Mouse (Mus musculus) neural tube, embryonic 15.5 days (tissue): ENCODE results near the gene Tbc1d21. TPM values are rescaled to one million over a fixed set of nuclear protein-coding genes. Genes with fewer than 3 reads are reported as not detected.

Experiments used
- ATAC-seq: fragments of 200-750 bp; cut with Nextera tagmentation; 2 replicates; pipeline ENCODE4 v1.8.0; 2017; ENCODE audit warnings: mild to moderate bottlenecking, moderate TSS enrichment, moderate library complexity; ENCODE audit not compliant: low FRiP score
- H3K27ac ChIP-seq: fragments of 300-500 bp; sonication (generic); replicated peaks from 2 replicates; pipeline ENCODE4 v1.5.1; 2015; ENCODE audit warnings: mild to moderate bottlenecking, inconsistent platforms
- H3K27me3 ChIP-seq: fragments of 300-500 bp; sonication (generic); replicated peaks from 2 replicates; pipeline ENCODE4 v1.6.1; 2015; ENCODE audit warnings: inconsistent platforms
- H3K36me3 ChIP-seq: fragments of 300-500 bp; sonication (generic); 2 replicates; pipeline ENCODE4 v1.6.1; 2015; ENCODE audit warnings: inconsistent platforms
- H3K4me1 ChIP-seq: fragments of 300-500 bp; sonication (generic); 2 replicates; pipeline ENCODE4 v1.6.1; 2015; ENCODE audit warnings: inconsistent platforms
- H3K4me2 ChIP-seq: fragments of 300-500 bp; sonication (generic); 2 replicates; pipeline ENCODE4 v1.6.1; 2015; ENCODE audit warnings: inconsistent platforms, mild to moderate bottlenecking, moderate library complexity
- H3K4me3 ChIP-seq: fragments of 300-500 bp; sonication (generic); replicated peaks from 2 replicates; pipeline ENCODE4 v1.5.1; 2015; ENCODE audit warnings: mild to moderate bottlenecking, inconsistent platforms
- H3K9ac ChIP-seq: fragments of 300-500 bp; sonication (generic); replicated peaks from 2 replicates; pipeline ENCODE4 v1.6.1; 2015; ENCODE audit warnings: mild to moderate bottlenecking, inconsistent platforms
- H3K9me3 ChIP-seq: fragments of 300-500 bp; sonication (generic); replicated peaks from 2 replicates; pipeline ENCODE4 v1.6.1; 2016; ENCODE audit warnings: inconsistent platforms
- WGBS: fragments of 180-500 bp; shearing (Covaris S2); methylation state at CpG from one replicate; pipeline ENCODE4 v1.1.7; 2015; ENCODE audit warnings: mixed read lengths; 5-methylcytosine and 5-hydroxymethylcytosine counted together
- polyA plus RNA-seq: library from polyadenylated mRNA; unstranded; fragments of >200 nt; fragmentation: Nextera tagmentation; extraction: Ambion mirVana; gene quantifications from 2 replicates; pipeline ENCODE4 v1.2.1, GENCODE M21; 2015

The Tbc1d21 gene
- polyA plus RNA-seq, 1 experiment from 2014 or later, result not detected

DNA sequence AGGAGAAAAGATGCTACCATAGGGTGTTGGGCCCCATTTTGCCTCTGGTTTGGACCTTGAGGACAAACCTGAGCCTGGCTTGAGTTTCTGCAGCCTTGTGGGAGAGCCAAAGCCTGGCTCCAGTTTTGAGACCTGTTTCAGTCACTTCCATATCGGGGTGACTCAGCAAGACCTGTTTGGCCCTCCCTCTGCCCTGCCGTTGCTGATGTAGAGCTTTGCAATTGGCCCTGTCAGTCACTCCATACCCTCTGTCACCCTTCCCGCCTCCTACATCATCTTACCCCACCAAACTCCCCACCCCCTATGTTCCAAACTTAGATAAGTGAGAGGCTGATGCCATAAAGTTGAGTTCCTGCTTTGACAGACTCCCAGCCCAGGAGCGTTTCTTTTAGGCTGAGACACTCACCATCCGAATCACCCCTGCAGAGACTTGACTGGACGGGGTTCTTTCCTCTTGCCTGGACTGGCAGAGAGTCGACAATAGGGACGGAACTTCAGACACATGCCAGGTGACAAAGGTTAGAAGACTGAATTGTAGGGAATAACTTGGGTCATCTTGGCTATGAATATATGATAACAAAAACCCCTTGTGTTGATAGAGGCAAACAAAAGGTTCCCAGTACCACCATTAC is 33.5 kb downstream of the Tbc1d21 start:
- ATAC-seq, result no peak
- Histone ChIP-seq H3K9me3 (no peaks in the 10 kb centered on the region), H3K4me3 (no peak overlapping the region), H3K4me1 (no peaks in the 10 kb centered on the region), H3K4me2 (no peak overlapping the region), H3K27me3 (no peaks in the 10 kb centered on the region), H3K27ac (no peak overlapping the region), H3K36me3 (no peaks in the 10 kb centered on the region), H3K9ac (no peak overlapping the region)
- 79% methylated on average over 8 of the region's 8 CpGs for WGBS

DNA sequence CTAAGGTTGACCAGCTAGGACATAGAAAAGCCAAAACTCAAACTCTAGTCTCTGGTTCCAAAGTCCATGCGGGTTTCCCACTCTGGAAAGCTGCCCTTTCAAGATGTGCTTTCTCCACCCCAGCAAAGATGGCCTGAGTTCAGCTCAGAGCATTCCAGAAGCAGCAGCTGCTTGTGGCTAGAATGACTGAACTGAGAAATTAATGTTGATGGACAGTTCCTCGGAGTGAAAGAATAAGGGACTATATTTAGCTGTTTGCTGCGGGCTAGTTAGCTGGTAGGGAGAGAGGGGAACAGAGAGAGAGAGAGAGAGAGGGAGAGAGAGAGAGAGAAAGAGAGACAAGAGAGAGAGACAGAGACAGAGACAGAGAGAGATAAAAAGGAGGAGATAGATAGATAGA is 39.0 kb downstream of the Tbc1d21 start:
- Histone ChIP-seq H3K27me3 (no peaks in the 10 kb centered on the region), H3K4me3 (no peak overlapping the region), H3K4me2 (no peak overlapping the region), H3K36me3 (no peaks in the 10 kb centered on the region), H3K9me3 (no peaks in the 10 kb centered on the region), H3K27ac (no peak overlapping the region), H3K4me1 (0 out of 2 replicates have a peak, but pooled peaks cover 3% of the 10 kb centered on the region), H3K9ac (no peak overlapping the region)
- ATAC-seq, result no peak
- WGBS, result 75% methylated on average over 3 of the region's 3 CpGs

DNA sequence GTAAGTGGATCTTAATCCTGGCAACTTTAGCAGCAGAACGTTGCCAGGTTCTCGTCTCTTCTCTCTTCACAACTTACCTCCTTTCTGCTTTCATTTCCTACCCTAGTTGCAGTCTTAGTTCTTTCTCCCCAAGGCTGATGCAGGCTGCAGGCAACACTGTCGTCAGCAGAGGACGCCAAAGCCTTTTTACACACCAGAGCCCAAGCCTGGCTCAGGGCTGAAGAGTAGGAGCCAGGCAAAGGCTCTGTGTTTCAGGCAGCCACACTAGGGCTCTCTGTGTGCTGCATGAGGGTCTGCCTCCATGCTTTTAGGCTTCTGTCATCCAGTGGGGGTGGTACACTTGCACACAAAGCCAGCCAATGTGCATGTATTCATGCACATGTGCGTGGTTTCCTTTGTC is 40.0 kb downstream of the Tbc1d21 start:
- Histone ChIP-seq H3K4me1 (0 out of 2 replicates have a peak, but pooled peaks cover 3% of the 10 kb centered on the region), H3K27me3 (no peaks in the 10 kb centered on the region), H3K27ac (no peak overlapping the region), H3K9me3 (no peaks in the 10 kb centered on the region), H3K4me2 (no peak overlapping the region), H3K9ac (no peak overlapping the region), H3K36me3 (no peaks in the 10 kb centered on the region), H3K4me3 (no peak overlapping the region)
- 30% methylated on average over 5 of the region's 5 CpGs for WGBS
- ATAC-seq, result peak; percentile 88

DNA sequence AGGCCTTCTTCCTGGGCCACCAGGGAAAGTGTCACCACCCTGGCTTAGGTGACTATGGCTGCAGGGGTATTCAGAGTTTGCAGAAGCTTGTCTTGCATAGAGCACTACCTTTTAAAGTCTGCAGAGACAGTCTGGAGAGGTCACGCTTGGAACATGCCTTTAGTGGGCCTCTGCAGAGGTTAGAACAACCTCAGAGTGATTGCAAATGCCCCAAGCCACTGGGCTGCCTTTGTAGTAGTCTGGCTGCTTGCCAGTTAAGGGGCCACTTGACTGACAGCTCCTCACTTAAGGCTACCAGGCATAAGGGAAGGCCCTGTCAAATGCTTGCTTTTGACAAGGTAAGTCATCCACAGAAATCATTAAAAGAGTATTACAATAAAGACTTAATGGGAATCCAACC is 42.9 kb downstream of the Tbc1d21 start:
- Histone ChIP-seq H3K4me3 (no peak overlapping the region), H3K4me2 (no peak overlapping the region), H3K4me1 (0 out of 2 replicates have a peak, but pooled peaks cover 3% of the 10 kb centered on the region), H3K9ac (no peak overlapping the region), H3K36me3 (no peaks in the 10 kb centered on the region), H3K27ac (no peak overlapping the region), H3K9me3 (no peaks in the 10 kb centered on the region), H3K27me3 (no peaks in the 10 kb centered on the region)
- no peak for ATAC-seq
- 54% methylated on average over 1 of the region's 1 CpGs for WGBS

DNA sequence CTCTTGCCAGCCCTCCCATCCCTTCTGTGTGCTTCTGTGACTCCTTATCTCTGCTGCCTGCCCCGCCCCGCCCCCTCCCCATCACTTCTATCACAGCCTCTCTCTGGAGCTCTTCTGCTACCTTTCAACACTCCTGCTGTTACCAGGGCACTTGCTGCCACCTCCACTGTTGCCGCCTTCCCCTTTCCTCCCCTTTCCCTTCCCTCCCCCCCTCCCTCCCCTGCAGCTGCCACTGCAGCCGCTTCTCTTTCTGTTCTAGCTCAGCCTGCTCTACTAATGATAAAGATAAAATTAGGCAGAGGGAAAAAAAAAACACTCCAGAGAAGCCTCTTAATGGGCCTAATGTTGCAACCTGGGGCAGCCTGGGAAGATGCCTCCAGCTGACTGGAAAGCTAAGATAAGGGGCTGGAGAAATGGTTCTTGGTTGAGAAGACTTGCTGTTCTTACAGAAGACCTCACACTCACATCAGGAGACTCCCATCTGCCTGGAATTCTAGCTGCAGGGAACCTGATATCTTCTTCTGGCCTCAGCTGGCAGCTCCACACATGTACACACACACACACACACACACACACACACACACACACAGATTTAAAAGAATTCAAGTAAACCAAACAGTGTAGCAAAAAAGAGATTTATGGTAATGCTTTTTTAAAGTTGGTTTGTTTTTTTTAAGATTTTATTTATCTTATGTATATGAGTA is 43.6 kb downstream of the Tbc1d21 start:
- Histone ChIP-seq H3K4me1 (0 out of 2 replicates have a peak, but pooled peaks cover 3% of the 10 kb centered on the region), H3K9me3 (no peaks in the 10 kb centered on the region), H3K4me3 (no peak overlapping the region), H3K36me3 (no peaks in the 10 kb centered on the region), H3K27me3 (no peaks in the 10 kb centered on the region), H3K9ac (no peak overlapping the region), H3K4me2 (no peak overlapping the region), H3K27ac (no peak overlapping the region)
- WGBS, result 16% methylated on average over 4 of the region's 4 CpGs
- ATAC-seq, result no peak

DNA sequence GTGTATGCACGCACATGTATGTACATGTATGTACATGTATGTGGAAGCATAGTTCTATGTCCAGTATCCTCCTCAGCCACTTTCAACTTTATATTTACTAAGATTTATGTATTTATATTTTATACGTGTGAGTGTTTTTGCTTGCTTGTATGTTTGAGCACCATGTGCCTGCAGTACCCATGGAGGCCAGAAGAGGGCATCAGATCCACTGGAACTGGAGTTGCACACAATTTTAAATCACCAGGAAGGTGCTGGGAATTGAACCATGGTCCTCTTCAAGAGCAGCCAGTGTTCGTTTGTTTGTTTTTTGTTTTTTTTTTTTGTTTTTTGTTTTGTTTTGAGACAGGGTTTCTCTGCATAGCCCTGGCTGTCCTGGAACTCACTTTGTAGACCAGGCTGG is 48.6 kb downstream of the Tbc1d21 start:
- Histone ChIP-seq H3K27me3 (no peaks in the 10 kb centered on the region), H3K27ac (no peak overlapping the region), H3K9ac (no peak overlapping the region), H3K4me1 (0 out of 2 replicates have a peak, but pooled peaks cover 2% of the 10 kb centered on the region), H3K36me3 (no peaks in the 10 kb centered on the region), H3K4me2 (no peak overlapping the region), H3K9me3 (no peaks in the 10 kb centered on the region), H3K4me3 (no peak overlapping the region)
- no peak for ATAC-seq
- 99% methylated on average over 3 of the region's 3 CpGs for WGBS

DNA sequence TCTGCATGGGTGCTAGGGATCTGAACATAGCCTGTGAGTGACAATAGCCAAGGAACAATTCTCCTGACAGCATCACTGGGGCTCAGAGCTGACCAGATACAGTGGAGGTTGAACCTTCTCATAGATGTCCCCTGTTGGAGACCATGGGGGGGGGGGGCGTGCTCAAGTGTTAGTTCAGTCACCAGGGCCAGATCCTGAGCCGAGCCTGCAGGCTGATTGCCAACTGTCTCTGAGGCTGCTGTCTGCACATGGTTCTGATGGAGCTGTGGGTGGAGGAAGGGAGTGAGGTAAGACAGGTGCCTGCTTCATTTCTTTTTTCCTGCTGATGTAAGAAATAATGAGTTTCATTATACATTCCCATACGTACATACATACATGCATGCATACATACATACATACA is 51.9 kb downstream of the Tbc1d21 start:
- no peak overlapping the region for H3K4me3 ChIP-seq
- no peaks in the 10 kb centered on the region for H3K36me3 ChIP-seq
- no peaks in the 10 kb centered on the region for H3K9me3 ChIP-seq
- H3K27ac ChIP-seq, result no peak overlapping the region
- H3K4me1 ChIP-seq, result peaks cover 22% of the 10 kb centered on the region
- H3K4me2 ChIP-seq, result no peak overlapping the region
- WGBS, result 97% methylated on average over 3 of the region's 3 CpGs
- ATAC-seq, result no peak
- no peaks in the 10 kb centered on the region for H3K27me3 ChIP-seq
- no peak overlapping the region for H3K9ac ChIP-seq

DNA sequence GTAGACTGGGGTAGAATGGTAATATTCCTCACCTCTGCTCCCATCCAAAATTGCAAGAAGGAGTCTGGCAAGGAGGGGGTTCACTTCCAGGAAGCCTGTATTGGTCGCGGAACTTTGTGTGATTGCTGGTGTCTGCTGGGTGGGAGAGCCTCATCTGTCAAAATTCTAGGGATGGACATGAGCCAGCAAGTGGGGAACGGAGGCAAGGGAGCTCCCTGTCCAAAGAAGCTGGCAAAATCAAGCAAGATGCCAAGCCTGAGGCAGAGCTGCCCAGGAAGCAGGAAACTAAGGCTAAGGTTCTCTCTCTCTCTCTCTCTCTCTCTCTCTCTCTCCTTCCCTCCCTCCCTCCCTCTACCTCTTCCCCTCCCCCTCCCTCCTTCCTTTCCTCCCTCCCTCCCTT is 52.9 kb downstream of the Tbc1d21 start:
- Histone ChIP-seq H3K4me1 (peaks cover 30% of the 10 kb centered on the region), H3K9ac (no peak overlapping the region), H3K4me3 (no peak overlapping the region), H3K9me3 (no peaks in the 10 kb centered on the region), H3K4me2 (no peak overlapping the region), H3K36me3 (no peaks in the 10 kb centered on the region), H3K27ac (no peak overlapping the region), H3K27me3 (peaks cover 9% of the 10 kb centered on the region)
- 61% methylated on average over 3 of the region's 3 CpGs for WGBS
- no peak for ATAC-seq

DNA sequence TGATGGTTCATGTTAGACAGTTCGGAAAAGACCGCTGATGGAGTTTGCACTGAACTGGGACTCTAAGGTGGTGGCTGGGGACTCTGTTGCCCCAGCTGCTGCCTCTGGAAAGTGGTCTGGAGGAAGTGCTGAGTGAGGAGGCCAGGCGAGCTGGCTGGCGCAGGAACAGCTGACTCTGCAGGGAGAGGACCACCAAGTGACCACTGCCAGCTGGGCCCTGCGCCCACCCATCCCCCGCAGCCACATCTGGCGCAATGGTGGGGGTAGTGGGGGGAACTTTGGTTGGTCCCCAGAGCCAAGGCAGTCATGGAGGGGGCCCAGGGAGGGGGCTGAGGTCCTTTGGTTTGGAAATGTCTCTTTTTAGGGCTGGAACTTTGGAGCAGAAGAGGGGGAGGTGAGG is 53.5 kb downstream of the Tbc1d21 start:
- 50% methylated on average over 7 of the region's 7 CpGs for WGBS
- Histone ChIP-seq H3K27ac (no peak overlapping the region), H3K36me3 (no peaks in the 10 kb centered on the region), H3K4me1 (peaks cover 36% of the 10 kb centered on the region), H3K27me3 (peaks cover 15% of the 10 kb centered on the region), H3K9ac (no peak overlapping the region), H3K4me2 (no peak overlapping the region), H3K9me3 (no peaks in the 10 kb centered on the region), H3K4me3 (no peak overlapping the region)
- no peak for ATAC-seq

DNA sequence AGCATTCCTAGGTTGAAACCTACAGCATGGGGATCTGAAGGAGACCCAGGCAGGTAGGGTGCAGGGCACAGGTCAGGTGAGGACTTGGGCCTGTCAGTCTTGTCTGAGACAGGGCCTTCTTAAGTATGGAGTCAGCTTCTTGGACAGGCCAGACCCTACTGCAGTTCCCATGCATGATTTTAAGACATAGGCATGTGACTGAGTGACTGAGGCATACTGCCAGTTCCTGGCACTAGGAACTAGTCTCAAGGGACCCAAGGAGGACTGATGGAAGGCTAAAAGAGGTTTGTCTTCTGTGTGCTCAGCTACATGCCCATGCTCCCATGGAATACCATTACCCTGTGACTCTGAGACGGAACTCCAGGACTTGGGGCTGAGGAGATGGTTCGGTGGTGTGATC is 54.4 kb downstream of the Tbc1d21 start:
- Histone ChIP-seq H3K4me2 (no peak overlapping the region), H3K4me3 (no peak overlapping the region), H3K27ac (no peak overlapping the region), H3K9me3 (no peaks in the 10 kb centered on the region), H3K4me1 (peaks cover 39% of the 10 kb centered on the region), H3K27me3 (peaks cover 23% of the 10 kb centered on the region), H3K36me3 (no peaks in the 10 kb centered on the region), H3K9ac (no peak overlapping the region)
- 94% methylated on average over 2 of the region's 2 CpGs for WGBS
- ATAC-seq, result no peak

DNA sequence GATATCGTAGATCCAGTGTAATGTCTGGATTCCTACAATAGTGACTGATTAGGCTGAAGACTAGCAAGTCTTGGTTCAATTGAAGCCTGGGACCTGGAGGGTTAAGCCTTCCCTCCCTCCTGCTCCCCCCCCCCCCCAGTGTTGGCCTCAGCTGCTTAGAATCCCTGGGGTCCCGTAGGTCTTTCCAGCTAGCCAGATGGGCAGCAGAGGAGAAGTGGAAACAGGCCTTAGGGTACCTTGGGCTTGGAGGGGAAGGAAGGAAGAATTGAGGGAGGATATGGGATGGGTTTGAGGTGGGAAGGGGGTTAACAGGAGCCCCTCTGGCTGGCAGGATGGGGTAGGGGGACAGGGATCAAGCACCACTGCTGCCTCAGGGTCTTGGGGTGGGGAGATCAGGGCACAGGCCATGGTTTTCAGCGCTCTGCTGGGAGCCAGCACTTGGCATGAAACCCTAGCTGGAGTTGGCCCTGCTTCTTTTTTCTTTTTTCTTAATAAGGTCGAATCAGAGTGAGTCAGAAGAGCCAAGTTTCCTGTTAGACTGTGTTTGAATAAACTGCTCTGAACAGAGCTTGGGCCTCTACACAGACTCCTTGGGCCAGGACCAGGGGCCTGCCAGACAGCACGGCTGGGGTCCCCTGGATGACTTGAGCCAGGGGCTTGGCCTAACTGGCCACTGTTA is 55.4 kb downstream of the Tbc1d21 start:
- Histone ChIP-seq H3K9ac (no peak overlapping the region), H3K4me2 (no peak overlapping the region), H3K9me3 (no peaks in the 10 kb centered on the region), H3K4me1 (peaks cover 43% of the 10 kb centered on the region), H3K4me3 (no peak overlapping the region), H3K36me3 (no peaks in the 10 kb centered on the region), H3K27me3 (peaks cover 23% of the 10 kb centered on the region), H3K27ac (0 out of 2 replicates have a peak overlapping the region, but pooled peaks have one; percentile 48)
- no peak for ATAC-seq
- WGBS, result 40% methylated on average over 5 of the region's 5 CpGs

DNA sequence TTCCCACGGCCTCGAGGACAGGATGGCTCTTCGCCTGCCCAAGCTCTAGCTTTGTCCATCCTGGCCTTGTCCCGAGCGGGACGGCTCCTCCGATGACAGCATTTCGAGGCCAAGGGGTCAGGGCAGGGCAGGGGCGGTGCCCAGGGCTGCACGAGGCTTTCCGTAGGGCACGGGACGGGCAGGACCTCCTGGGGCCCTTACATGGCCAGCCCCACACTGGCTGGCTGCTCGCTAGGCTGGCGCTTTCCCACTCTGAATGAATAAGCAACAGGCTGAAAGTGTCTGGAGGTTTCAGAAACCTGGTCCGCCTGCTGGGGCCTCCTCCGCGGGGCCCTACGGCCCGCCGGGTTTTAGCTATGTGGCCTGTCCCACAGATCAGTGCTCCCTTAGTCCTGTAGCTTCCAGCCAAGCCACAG is 57.3 kb downstream of the Tbc1d21 start, which contains the start of gene Loxl1:
Gene Loxl1, minus strand, starts transcription at position 243 of the 416 bp plus-strand sequence.
- peaks cover 50% of the 10 kb centered on the region for H3K4me1 ChIP-seq
- peak within 1 kb of the TSS; percentile 38 for H3K4me3 ChIP-seq
- no peaks in the 10 kb centered on the region for H3K36me3 ChIP-seq
- H3K4me2 ChIP-seq, result peak within 1 kb of the TSS; percentile 65
- peaks cover 23% of the 10 kb centered on the region for H3K27me3 ChIP-seq
- 1% methylated on average over 21 of the region's 21 CpGs for WGBS
- peak; percentile 33; the same call in 1 of the 2 replicates for ATAC-seq
- H3K9ac ChIP-seq, result peak within 1 kb of the TSS; percentile 38; the same call in 1 of the 2 replicates
- H3K27ac ChIP-seq, result no peak within 1 kb of the TSS
- H3K9me3 ChIP-seq, result no peaks in the 10 kb centered on the region
